Mouse (Mus musculus): Measurements from ENCODE around the gene Dhx36.

GRCm38 (mm10) chr3:62505166-62505900, 1.5 kb downstream of the Dhx36 start:
- TF ChIP-seq CTCF (IDR thresholded peaks at IDR 0.05; ENCODE audit: extremely low read depth, insufficient read depth, low read length) = no peak
- no peak for TF ChIP-seq POLR2A (IDR thresholded peaks at IDR 0.05; ENCODE audit: extremely low read depth, insufficient read depth, low read length)
